Mouse (Mus musculus) monocyte, adult 5-6 weeks (primary cell): ENCODE data around the gene Adamts2. TPM values are rescaled to one million over a fixed set of nuclear protein-coding genes. Genes with fewer than 3 reads are reported as not detected.

ENCODE experiments used
- ATAC-seq: fragments of 153-309, 156-312 bp; replicated peaks from 2 replicates; pipeline ENCODE4 v1.8.0; 2017; ENCODE audit warnings: mild to moderate bottlenecking; ENCODE audit not compliant: low TSS enrichment, insufficient number of reproducible peaks, severe bottlenecking, poor library complexity, low FRiP score
- total RNA-seq: library from RNA; stranded (forward); fragments of 200-1000, 200-491, 200-594 nt; gene quantifications from 3 replicates; pipeline ENCODE4 v1.2.3, GENCODE M21; 2017

Adamts2 gene
- total RNA-seq, 1 experiment from 2014 or later = not detected

DNA sequence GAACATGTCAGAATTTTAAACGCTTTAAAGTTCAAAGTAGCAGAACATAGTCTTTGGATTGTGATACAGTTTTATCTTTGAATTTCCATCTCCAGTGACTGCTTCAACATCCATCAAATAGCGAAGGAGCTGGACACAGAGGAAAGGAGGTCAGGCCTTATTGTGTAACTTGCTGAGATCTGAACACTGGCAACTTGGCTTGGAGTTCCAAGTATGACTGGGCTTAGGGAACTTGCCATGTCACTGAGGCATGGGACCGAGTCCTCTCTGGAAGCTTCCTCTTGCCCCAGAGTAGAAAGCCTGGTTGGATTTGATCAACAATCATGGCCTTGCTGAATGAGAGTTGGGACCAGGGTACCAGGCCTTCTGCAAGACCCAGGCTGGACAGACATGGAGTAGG lies 60.3 kb downstream of the Adamts2 start:
- no peak for ATAC-seq

DNA sequence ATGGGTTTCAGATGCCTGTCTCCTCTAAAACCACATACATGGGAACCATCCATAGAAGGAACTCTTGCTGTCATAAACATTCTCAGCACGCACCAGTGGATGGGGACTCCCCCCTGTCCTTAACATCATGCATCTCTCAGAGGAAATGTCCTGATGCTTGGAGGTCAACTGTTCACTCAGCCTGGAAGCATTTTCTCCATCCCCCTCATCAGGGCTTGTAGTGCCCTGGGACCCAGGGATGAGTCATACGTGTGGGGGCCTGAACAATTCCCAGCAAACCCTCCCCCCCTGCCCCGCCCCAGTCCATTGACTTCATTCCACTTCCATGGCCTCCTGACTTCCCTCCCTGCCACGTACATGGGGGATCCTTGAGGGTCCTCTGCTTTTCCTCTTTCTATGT lies 62.9 kb downstream of the Adamts2 start:
- no peak for ATAC-seq

DNA sequence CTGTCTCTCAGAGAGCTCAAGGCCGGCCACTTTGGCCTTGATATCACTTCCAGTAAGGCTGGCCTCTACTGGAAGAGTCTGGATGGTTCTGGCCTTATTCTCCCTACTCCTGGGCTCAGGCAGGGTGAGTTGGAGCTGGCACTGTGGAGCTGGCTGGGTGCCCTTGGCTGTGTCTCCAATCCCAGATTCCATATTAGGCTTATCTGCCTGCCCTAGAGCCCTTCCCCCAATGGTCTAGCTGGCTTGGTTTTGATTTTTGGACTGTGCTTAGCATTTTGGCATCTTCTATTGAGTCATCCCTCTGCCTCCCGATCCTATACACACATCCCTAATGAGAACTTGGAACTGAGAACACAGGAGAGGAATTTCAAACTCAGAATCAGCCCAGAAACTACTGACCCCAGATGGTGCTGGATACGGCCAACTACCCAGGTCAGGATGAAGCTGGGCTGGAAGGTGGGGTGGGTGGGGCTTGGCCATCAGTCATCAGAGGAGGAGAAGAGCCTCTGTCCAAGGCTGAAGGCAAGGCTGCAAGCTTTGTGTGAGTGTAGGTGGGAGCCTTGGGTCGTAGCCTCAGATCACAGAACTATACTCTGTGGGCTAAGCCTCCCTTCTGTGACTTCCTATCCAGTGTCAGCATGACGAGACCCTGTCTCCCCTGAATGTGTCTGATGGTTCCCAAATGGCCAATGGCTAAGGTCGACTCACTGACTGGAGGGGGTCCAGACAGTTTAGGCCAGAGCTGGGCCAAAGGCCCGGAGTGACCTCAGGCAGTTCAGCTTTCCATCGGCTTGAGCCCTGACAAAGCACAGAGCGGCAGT lies 67.9 kb downstream of the Adamts2 start:
- ATAC-seq = no peak

DNA sequence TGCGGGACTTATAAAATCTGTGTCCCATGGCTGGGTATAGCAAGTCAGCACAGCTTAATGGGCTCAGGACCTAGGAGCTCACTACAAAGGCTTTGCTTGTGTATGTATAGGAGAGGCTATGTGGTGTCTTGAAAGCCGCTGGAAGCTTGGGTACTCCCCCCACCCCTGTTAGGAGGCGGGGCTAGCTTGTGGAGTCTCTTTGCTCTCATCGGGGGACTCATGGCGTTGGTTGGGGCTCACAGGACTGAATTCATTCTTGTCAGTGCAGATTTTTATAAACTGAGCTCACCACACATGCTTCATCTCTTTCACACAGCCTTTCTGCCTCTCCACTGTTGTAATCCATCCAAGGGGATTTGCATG lies 68.5 kb downstream of the Adamts2 start:
- ATAC-seq = no peak

DNA sequence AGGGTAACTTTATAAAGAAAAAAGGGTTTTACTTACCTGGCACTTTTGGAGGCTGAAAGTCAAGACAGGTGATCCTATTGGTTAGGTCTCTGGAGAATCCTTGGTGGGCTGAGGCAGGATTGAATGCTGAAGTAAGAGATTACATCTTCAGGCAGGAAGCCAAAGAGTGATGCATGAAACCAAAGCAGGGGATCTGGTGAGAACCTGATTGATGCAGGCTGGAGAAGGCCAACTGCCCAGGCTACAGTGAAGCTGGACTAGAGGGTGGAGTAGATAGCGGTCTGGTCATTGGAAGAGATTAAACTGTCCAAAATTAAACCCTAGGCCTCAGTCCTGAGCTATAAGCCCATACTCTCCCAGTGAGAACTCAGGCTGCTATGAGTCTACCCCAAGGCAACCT lies 69.0 kb downstream of the Adamts2 start:
- ATAC-seq = no peak

DNA sequence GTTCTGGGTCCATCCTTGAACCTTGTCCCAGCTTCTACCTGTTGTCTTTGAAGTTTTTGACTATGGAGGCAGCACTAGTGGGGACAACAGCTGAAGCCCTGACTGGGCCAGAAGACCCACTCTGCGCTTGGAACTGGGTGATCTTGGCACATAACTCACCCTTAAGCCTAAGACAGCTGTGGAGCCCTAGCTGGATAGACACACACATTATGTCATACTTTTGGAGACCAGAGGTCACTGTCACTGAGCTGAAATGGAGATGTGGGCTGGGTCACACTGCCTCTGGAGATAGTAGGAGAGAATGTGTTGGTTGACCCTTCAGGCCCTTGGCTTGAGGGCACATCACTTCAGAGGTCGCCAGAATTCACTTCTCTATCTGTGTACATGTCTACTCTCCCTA lies 69.5 kb downstream of the Adamts2 start:
- no peak for ATAC-seq

DNA sequence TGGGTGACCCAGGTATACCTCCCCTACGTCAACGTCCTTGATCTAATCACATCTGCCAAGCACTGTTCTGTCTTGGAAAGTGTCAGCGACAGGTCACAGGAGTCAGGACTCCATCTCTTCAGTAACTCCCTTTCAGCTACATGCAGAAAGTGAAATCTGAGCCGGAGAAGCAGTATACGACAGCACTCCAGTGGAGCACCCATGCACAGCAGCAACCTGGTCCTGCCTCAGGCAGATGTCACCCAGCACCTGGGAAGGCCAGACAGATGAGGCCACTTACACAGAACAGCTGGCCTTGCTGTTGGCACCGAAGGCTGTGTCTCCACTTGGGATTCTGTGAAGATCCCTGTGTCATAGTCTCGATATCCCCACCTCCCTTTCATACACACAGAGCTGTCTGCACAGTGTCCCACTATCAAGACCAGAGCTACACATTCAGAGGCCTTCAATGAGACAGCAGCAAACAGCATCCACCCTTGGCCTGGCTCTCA lies 70.0 kb downstream of the Adamts2 start:
- ATAC-seq = no peak

DNA sequence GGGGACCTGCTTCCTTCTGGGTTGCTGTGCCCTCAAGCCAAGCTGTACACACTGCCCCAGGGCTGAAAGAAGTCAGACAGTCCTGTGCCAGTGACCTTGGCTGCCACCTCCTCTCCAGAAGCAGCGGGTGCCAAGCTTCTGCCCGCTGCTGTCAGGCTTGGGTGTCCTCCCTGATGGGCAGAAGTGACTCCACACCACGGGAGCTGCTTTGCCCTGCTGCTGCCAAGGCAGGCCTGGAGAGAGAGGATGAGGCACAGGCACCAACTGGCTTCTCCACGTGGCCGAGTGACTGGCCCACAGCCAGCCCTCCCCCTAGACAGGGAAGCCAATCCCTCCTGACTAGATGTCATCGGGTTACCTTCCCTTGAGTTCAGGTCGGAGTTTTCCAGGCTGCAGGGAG lies 71.0 kb downstream of the Adamts2 start:
- ATAC-seq = no peak

DNA sequence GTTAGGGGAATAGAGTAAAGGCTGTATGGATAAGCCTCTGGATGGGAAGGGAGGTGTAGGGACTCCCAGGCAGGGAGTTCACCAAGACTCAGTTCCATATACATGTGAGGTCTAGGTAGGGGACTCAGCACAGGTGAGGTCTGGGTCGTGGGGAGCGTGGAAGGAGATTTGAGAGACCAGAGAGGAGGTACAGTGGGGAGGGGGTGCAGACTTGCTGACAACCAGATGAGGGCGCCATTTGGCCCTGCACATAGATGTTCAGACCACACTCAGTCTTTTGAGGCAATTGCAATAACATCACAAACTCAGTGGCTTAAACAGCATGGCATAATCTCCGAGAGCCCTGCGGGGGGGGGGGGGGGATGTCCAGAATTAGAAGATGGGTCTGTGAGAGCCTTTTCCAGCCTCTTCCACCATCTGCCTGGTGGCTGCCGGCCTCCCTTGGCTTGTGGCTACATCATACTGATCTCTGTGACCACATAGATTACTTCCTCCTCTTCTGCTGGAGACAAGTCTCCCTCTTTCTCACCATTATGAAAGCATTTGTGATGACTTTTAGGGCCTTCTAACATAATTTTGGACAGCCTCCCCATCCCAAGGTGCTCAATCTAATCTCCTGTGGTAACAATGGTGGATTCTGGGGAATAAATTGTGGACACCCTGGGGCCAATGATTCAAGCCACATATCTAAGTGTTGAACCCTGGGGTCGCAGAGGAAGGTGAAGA lies 71.8 kb downstream of the Adamts2 start:
- ATAC-seq = no peak

DNA sequence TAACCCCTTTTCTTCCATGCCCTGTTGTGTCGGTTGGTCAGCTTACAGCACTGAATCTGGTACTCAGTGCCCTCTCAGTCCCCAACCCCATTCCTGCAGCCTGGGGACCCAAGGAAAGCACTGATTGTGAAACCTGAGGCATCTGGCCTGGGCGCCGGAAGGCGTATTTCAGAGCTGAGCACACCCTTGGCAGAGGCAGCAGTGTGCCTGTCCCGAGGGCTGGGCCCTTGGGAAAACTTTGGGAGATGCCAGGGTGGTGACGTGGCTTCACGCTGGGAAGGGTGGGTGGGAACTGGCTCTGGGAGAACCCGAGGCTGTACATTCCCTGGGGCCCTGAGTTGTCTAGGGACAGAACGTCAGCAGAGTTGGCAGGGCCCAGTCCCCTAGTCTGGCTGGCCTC lies 72.5 kb downstream of the Adamts2 start:
- ATAC-seq = no peak

DNA sequence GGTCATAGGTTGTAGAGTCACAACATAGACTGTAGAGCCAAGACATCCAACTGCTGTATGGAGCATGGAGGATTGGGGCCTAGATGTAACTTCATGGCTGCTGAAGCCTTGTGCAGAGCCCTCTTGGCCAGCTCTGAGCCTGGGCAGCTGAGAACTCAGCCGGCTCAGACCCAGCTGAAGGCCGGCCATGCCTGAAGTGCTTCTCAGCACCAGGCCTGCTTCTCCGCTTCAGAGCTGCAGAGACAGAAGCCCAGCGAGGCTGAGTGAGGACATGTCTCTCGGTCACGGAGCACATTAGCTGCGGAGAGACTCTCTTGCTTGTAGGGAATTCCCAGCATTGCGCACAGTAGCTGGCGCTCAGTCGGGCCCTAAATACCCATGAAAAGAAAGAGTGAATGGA lies 76.8 kb downstream of the Adamts2 start:
- ATAC-seq = no peak

DNA sequence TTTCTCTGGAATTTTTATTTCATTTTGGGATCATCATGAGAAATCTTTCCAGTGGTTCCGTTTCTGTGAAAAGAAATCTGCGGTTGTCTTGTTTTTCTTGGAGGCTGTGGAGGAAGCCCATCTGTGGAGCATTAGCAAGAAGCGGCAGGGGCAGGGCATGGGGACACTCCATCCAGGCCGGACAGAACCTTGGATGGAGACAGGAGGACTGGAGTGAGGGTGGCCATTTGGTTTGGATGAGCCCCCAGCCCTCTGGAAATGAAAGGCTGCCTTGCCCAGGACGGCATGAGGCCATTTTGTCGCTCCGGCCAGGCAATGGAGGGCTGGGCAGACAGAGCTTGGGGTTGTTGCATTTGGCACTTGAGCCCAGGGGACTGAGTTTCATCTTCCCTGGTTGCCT lies 80.1 kb downstream of the Adamts2 start:
- ATAC-seq = no peak

DNA sequence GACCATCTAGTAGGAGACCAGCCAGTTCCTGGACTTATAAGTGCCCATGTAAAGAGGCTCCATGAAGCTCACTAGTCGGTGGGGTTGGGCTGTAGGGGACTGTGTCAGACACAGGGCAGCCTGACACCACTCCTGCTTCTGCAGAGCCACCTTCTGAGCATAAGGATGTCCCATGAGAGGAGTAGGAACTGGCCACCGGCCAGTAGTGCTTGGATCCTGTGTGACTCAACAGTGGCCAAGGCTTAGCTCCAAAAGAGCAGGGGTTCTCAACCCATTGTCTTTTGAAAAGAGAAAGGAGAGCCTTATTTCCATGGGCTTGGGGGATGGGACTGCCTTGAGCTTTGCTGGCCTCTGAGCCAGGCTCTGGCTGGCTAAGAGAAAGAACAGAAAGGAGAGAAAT lies 81.9 kb downstream of the Adamts2 start:
- ATAC-seq = no peak

DNA sequence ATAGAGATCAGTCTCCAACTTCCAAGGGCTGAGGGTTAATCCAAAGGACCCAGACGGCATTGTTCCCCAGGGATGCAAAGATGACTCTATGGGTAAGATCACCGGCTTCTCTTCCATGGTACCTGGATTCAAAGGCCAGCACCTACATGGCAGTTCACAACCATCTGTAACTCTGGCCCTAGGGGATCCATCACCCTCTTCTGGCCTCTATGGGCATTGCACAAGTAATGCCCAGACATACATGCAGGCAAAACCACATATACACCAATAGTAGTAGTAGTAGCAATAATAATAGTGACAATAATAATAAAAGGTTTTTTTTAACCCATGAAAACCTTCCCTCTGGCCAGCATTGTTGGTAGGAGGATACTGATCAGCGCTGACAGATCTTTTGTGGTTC lies 86.7 kb downstream of the Adamts2 start:
- no peak for ATAC-seq

DNA sequence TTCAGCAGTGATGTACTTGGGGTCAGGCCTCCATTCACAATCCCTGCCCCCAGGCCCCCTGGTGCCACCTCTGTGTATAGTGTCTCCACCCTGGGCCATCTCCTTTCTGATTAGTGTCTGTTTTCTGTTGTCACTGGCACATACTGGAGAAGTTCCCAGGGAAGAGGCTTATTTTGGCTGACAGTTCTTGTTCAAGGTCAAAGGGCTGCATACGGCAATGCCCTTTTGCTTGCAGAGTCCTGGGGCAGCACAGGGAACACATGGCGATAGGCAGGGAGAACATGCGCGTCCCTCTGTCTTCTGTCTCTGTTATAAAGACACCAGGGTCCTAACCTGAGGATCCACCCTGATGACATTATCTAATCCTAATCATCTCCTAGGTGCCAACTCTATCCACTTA lies 87.8 kb downstream of the Adamts2 start:
- no peak for ATAC-seq

DNA sequence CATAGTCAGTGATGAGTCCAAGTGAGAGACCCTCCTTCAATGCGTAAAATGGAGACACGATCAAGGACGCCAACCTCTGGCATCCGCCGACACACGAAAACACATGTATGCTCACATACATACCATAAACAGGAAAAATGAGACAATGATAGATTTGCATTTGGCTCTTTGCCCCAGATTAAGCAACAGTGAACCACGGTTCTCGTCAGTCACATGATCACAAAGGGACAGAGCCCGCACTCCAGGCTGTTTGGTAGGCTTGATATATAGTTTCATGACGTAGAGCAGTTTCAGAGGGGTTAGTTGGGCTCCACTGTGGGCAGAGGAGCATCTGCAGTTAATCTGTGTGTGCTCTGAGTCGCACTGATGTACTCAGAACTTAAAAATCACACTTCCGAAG lies 98.1 kb downstream of the Adamts2 start:
- ATAC-seq = no peak

DNA sequence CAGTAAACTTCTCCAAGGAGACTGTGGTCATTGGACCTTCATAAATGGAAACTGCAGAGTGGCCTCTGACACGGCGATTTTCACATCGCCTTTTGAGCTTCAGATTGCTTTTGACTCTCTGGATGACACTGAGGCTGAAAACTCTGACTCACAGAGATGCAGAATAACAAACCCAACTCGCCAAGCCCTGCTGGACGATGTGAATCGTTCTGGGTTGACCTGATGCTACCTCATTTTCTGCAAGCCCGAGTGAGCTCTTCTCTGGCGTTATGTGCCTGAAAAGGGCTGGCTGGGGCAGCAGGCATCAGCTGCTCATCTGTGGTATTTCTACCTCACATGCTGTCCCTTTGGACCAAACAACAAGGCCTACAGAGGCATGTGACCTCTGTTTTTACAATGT lies 98.6 kb downstream of the Adamts2 start:
- ATAC-seq = no peak

DNA sequence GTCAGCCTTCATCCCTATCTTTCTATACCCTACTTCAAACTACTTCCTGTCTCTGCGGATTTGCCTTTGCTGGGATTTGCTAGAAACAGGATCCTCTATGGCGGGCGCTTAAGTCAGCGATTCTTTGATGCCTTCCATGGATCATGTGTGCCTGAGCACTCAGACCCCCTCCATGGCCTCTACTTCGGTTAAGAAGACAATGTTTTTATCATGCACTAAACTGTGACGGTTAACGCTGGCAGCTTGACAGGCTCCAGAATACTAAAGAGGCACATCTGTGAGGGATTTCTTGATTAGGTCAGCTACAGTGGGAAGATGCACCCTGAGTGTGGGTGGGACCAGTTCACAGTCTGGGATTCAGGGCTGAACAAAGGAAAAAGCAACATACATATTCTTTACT lies 101.5 kb downstream of the Adamts2 start:
- no peak for ATAC-seq

DNA sequence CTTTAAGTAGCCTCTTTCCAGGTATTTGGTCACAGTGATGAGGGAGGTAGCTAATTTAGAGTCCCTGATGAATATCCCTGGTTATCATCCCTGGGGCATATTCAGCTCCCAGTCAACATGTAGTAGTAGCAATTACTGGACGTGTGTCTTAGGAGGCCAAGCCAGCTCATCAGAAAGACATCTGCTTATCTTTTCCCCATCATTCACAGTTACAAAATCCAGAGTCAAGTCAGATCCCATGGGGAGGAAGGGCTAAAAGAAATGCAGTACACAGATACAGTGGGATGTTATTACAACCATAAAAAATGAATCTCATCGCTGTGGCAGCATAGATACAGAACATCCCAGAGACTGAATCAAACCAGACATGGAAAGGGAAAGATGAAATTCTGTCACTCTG lies 102.6 kb downstream of the Adamts2 start:
- no peak for ATAC-seq

DNA sequence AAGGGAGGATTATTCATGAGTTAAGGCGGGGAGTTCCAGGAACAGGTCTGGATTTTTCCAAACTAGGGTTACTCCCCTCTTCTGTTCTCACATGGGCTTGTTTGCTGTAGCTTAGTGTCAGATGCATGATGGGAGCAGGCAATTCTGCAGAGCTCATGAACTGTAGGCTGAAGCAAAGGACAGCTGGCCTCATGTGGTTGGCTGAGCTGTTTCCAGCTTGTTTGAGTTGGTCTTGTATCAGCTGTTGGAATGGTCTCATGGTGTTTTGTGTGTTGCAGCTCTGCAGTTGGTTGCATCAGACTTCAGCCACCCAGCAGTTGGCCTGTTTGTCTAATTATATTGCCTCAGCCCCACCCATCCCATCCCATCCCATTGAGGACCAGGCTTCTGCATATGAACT lies 105.4 kb downstream of the Adamts2 start:
- no peak for ATAC-seq
